Mouse (Mus musculus) heart, adult 2 months (tissue): ENCODE measurements around the gene Rgs9bp.

Experiments
- CTCF ChIP-seq: fragments of 200-600 bp; IDR thresholded peaks from 2 replicates; pipeline ENCODE4 v1.8.1; 2022; ENCODE audit warnings: antibody characterized with exemption, mild to moderate bottlenecking, moderate library complexity
- POLR2A ChIP-seq: fragments of 200-500 bp; IDR thresholded peaks from 2 replicates; pipeline ENCODE4 v1.6.1; 2011; ENCODE audit warnings: mild to moderate bottlenecking, low read depth, low read length, control low read depth; ENCODE audit not compliant: insufficient read depth

DNA sequence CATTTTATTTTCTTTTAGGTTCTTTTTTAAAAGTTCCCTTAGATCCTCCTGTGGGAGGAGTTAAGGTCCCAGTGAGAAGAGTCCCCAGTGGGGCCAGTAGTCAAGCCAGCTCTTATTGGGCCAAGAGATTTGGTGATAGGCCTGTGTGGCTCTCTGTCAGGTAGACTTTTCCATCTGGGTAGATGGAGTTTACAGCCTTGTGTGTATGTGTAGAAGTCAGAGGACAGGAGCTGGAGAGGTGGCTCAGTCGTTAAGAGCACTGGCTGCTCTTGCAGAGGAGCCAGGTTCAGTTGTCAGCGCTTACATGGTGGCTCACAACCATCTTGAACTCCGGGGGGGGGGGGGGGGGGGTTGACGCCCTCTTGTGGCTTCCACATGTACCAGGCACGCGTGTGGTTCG, 4.1 kb upstream of the Rgs9bp start:
- TF ChIP-seq CTCF: no peak
- TF ChIP-seq POLR2A: no peak
